Mouse (Mus musculus) intestine, embryonic 16.5 days (tissue): ENCODE results near the gene Laptm5. TPM values are rescaled to one million over a fixed set of nuclear protein-coding genes. Genes with fewer than 3 reads are reported as not detected.

Experiments
- ATAC-seq: fragments of 200-750 bp; cut with Nextera tagmentation; 2 replicates; pipeline ENCODE4 v1.8.0; 2017; ENCODE audit warnings: moderate TSS enrichment, moderate library complexity
- H3K27ac ChIP-seq: fragments of 300-500 bp; sonication (generic); 2 replicates; pipeline ENCODE4 v1.5.1; 2014; ENCODE audit warnings: mild to moderate bottlenecking, low read length
- H3K27me3 ChIP-seq: fragments of 300-500 bp; sonication (generic); replicated peaks from 2 replicates; pipeline ENCODE4 v1.6.1; 2014; ENCODE audit warnings: low read length, control low read depth, mixed read lengths; ENCODE audit not compliant: control insufficient read depth, insufficient read depth
- H3K36me3 ChIP-seq: fragments of 300-500 bp; sonication (generic); 2 replicates; pipeline ENCODE4 v1.6.1; 2014; ENCODE audit warnings: low read length, control low read depth; ENCODE audit not compliant: control insufficient read depth, insufficient read depth
- H3K4me1 ChIP-seq: fragments of 300-500 bp; sonication (generic); 2 replicates; pipeline ENCODE4 v1.6.1; 2014; ENCODE audit warnings: low read length, control low read depth, mixed read lengths; ENCODE audit not compliant: control insufficient read depth, insufficient read depth
- H3K4me2 ChIP-seq: fragments of 300-500 bp; sonication (generic); 2 replicates; pipeline ENCODE4 v1.6.1; 2014; ENCODE audit warnings: low read depth, low read length, control low read depth
- H3K4me3 ChIP-seq: fragments of 300-500 bp; sonication (generic); 2 replicates; pipeline ENCODE4 v1.5.1; 2014; ENCODE audit warnings: mild to moderate bottlenecking, low read length
- H3K9ac ChIP-seq: fragments of 300-500 bp; sonication (generic); 2 replicates; pipeline ENCODE4 v1.6.1; 2014; ENCODE audit warnings: low read depth, low read length
- H3K9me3 ChIP-seq: fragments of 300-500 bp; sonication (generic); 2 replicates; pipeline ENCODE4 v1.6.1; 2016; ENCODE audit warnings: low read length, control low read depth; ENCODE audit not compliant: control insufficient read depth
- WGBS: fragments of 180-500 bp; shearing (Covaris S2); extraction: QIAGEN DNeasy Blood & Tissue Kit; methylation state at CpG from one replicate; pipeline ENCODE4 v1.1.7; 2014; 5-methylcytosine and 5-hydroxymethylcytosine counted together
- polyA plus RNA-seq: library from polyadenylated mRNA; unstranded; fragments of >200 nt; fragmentation: Nextera tagmentation; extraction: Ambion mirVana; gene quantifications from 2 replicates; pipeline ENCODE4 v1.2.1, GENCODE M21; 2015

The Laptm5 gene
- 33.1 and 38.7 TPM in 2 replicates for polyA plus RNA-seq

DNA sequence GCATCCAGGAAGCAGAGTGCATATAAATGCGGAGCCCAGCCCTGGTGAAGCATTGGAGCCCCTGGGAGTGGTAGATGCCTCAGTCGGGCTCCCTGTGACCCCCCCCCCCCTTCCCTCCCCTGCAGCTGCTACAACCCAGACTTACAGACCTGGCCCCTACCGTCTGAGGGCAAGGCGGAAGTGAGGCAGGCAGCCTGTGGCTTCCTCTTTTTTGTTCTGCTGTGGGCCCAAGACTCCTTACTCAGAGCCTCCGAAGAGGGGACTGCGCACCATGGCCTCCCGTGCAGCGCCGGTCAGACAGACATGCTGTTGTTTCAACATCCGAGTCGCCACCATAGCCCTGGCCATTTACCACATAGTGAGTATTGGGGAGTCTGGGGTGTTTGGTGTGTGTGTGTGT, at the start of gene Laptm5:
Gene Laptm5 (plus strand): TSS at position 49 of the 400 bp plus-strand sequence.
- no peaks in the 10 kb centered on the region for H3K4me1 ChIP-seq
- 0 out of 2 replicates have a peak within 1 kb of the TSS, but pooled peaks have one; percentile 3 for H3K9ac ChIP-seq
- H3K4me3 ChIP-seq: no peak within 1 kb of the TSS; the same call in 1 of the 2 replicates
- no peaks in the 10 kb centered on the region for H3K27me3 ChIP-seq
- H3K36me3 ChIP-seq: no peaks in the 10 kb centered on the region
- no peak within 1 kb of the TSS for H3K4me2 ChIP-seq
- no peaks in the 10 kb centered on the region for H3K9me3 ChIP-seq
- ATAC-seq: peak; percentile 26; the same call in 1 of the 2 replicates
- H3K27ac ChIP-seq: no peak within 1 kb of the TSS
- WGBS: 63% methylated on average over 11 of the region's 11 CpGs

- H3K27me3 ChIP-seq: peaks cover 8% of the 10 kb centered on the region; the same call in 1 of the 2 replicates
- 30% methylated on average over 7 of the region's 9 CpGs for WGBS
- no peak overlapping the region for H3K4me2 ChIP-seq
- no peaks in the 10 kb centered on the region for H3K9me3 ChIP-seq
- no peak overlapping the region for H3K4me3 ChIP-seq
- no peak for ATAC-seq
- no peaks in the 10 kb centered on the region; the same call in 1 of the 2 replicates for H3K4me1 ChIP-seq
- no peaks in the 10 kb centered on the region for H3K36me3 ChIP-seq
- H3K27ac ChIP-seq: no peak overlapping the region
- H3K9ac ChIP-seq: no peak overlapping the region
These were observed 47.5 kb upstream of the Laptm5 start for GRCm38 (mm10) chr4:130865460-130865859.

- Histone ChIP-seq H3K36me3 (no peaks in the 10 kb centered on the region), H3K27me3 (peaks cover 5% of the 10 kb centered on the region; the same call in 1 of the 2 replicates), H3K27ac (no peak overlapping the region), H3K4me2 (no peak overlapping the region), H3K4me3 (no peak overlapping the region), H3K9me3 (no peaks in the 10 kb centered on the region), H3K9ac (no peak overlapping the region), H3K4me1 (no peaks in the 10 kb centered on the region; the same call in 1 of the 2 replicates)
- no peak for ATAC-seq
- 36% methylated on average over 8 of the region's 8 CpGs for WGBS
These were observed 47.0 kb upstream of the Laptm5 start for GRCm38 (mm10) chr4:130865901-130866371.

GRCm38 (mm10) chr4:130867940-130868339, 45.0 kb upstream of the Laptm5 start:
- Histone ChIP-seq H3K4me1 (no peaks in the 10 kb centered on the region), H3K4me3 (no peak overlapping the region), H3K27ac (no peak overlapping the region), H3K9me3 (no peaks in the 10 kb centered on the region), H3K36me3 (no peaks in the 10 kb centered on the region), H3K4me2 (no peak overlapping the region), H3K9ac (no peak overlapping the region), H3K27me3 (0 out of 2 replicates have a peak, but pooled peaks cover 3% of the 10 kb centered on the region)
- 57% methylated on average over 6 of the region's 6 CpGs for WGBS
- no peak for ATAC-seq

DNA sequence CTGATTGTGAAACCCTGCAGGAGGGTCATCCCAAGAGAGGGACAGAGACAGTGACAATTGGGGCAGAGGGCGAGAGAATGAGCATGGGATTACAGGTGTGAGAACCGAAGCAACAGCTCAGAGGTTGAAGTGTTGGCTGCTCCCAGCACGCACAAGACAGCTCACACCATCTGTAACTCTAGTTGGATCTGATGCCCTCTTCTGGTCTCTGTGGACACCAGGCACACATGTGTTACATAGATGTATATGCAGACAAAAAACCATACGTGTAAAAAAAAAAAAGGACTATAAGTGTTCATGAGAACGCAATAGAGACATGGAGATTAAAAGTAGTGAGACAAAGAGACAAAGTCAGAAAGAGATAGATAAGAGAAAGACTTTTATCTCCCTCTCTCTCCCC, 44.1 kb upstream of the Laptm5 start:
- H3K4me2 ChIP-seq: no peak overlapping the region
- 49% methylated on average over 5 of the region's 5 CpGs for whole genome bisulfite sequencing
- no peak overlapping the region for H3K4me3 ChIP-seq
- H3K27ac ChIP-seq: no peak overlapping the region
- no peak for ATAC-seq
- no peak overlapping the region for H3K9ac ChIP-seq
- no peaks in the 10 kb centered on the region for H3K4me1 ChIP-seq
- no peaks in the 10 kb centered on the region for H3K9me3 ChIP-seq
- H3K36me3 ChIP-seq: no peaks in the 10 kb centered on the region
- 0 out of 2 replicates have a peak, but pooled peaks cover 3% of the 10 kb centered on the region for H3K27me3 ChIP-seq

GRCm38 (mm10) chr4:130872414-130872813, 40.5 kb upstream of the Laptm5 start:
- 57% methylated on average over 11 of the region's 11 CpGs for WGBS
- Histone ChIP-seq H3K9me3 (no peaks in the 10 kb centered on the region), H3K4me1 (peaks cover 5% of the 10 kb centered on the region; the same call in 1 of the 2 replicates)

DNA sequence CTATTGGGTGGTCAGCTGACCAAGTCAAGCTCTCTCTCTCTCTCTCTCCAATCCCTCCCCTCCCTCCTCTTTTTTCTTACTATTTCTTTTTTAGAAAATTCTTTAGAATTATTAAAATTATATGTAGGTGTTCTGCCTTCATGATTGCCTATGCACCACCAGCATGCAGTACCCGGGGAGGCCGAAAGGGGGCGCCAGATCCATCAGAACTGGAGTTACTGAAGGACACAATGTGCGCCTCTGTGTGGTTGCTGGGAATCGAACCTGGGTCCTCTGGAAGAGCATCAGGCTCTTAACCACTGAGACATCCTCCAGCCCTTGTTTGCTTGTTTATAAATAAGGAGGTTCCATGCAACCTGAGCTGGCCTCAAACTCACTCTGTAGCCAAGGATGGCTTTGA, 39.5 kb upstream of the Laptm5 start:
- H3K4me1 ChIP-seq: peaks cover 5% of the 10 kb centered on the region; the same call in 1 of the 2 replicates
- no peaks in the 10 kb centered on the region for H3K9me3 ChIP-seq
- H3K27me3 ChIP-seq: no peaks in the 10 kb centered on the region
- H3K4me3 ChIP-seq: no peak overlapping the region
- H3K4me2 ChIP-seq: no peak overlapping the region
- no peak for ATAC-seq
- WGBS: 80% methylated on average over 5 of the region's 5 CpGs
- no peaks in the 10 kb centered on the region for H3K36me3 ChIP-seq
- H3K9ac ChIP-seq: no peak overlapping the region
- H3K27ac ChIP-seq: no peak overlapping the region

More at GRCm38 (mm10) chr4:130872414-130872813, 40.5 kb upstream of the Laptm5 start:
- H3K36me3 ChIP-seq: no peaks in the 10 kb centered on the region
- no peak overlapping the region for H3K4me3 ChIP-seq
- H3K27me3 ChIP-seq: no peaks in the 10 kb centered on the region
- no peak overlapping the region for H3K27ac ChIP-seq
- ATAC-seq: no peak
- H3K4me2 ChIP-seq: no peak overlapping the region
- H3K9ac ChIP-seq: no peak overlapping the region

GRCm38 (mm10) chr4:130874601-130875000, 38.3 kb upstream of the Laptm5 start:
- peak; percentile 75 for ATAC-seq
- Histone ChIP-seq H3K9me3 (no peaks in the 10 kb centered on the region), H3K4me3 (no peak overlapping the region), H3K27ac (no peak overlapping the region), H3K4me2 (no peak overlapping the region), H3K36me3 (no peaks in the 10 kb centered on the region), H3K4me1 (peaks cover 5% of the 10 kb centered on the region; the same call in 1 of the 2 replicates), H3K27me3 (no peaks in the 10 kb centered on the region), H3K9ac (no peak overlapping the region)
- 17% methylated on average over 10 of the region's 10 CpGs for WGBS

DNA sequence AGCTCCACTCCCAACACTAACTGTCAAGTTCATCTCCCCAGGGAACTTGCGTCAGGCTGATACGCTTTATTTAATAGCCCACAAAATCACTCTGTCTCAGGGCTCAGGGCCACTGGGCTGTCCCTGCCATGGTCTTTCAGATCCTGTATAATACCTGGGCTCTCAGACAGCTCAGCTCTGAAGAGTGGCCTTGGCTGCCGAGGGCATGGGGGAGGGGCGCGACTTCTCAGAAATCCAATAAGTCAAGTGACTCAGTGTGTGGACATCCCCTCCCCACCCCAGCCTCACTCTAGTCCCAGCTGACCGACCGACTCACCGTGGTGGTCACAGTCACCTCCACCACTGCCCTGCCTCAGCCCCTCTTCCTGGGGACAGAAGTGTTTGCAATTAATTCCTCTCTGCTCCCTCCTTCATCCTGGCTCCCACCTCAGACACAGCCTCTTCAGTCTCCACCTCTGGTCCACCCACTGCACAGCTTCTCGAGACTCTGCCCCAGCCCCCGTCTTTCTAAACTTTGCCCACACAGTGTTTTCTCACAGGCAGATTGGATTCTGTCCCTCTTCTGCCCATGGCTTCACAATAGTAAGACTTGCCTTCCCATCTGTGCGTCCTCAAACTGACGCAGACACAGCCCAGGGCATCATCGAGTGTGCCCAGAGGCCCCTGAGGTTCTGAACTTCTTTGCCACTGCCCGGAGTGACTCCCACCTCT, 36.8 kb upstream of the Laptm5 start:
- H3K4me1 ChIP-seq: peaks cover 5% of the 10 kb centered on the region; the same call in 1 of the 2 replicates
- no peak overlapping the region for H3K4me2 ChIP-seq
- no peaks in the 10 kb centered on the region for H3K36me3 ChIP-seq
- no peak for ATAC-seq
- no peak overlapping the region for H3K9ac ChIP-seq
- no peaks in the 10 kb centered on the region for H3K27me3 ChIP-seq
- WGBS: 42% methylated on average over 14 of the region's 14 CpGs
- H3K9me3 ChIP-seq: no peaks in the 10 kb centered on the region
- H3K4me3 ChIP-seq: no peak overlapping the region
- no peak overlapping the region for H3K27ac ChIP-seq
